Mouse (Mus musculus): Measurements from ENCODE around the gene Il1r2.

DNA sequence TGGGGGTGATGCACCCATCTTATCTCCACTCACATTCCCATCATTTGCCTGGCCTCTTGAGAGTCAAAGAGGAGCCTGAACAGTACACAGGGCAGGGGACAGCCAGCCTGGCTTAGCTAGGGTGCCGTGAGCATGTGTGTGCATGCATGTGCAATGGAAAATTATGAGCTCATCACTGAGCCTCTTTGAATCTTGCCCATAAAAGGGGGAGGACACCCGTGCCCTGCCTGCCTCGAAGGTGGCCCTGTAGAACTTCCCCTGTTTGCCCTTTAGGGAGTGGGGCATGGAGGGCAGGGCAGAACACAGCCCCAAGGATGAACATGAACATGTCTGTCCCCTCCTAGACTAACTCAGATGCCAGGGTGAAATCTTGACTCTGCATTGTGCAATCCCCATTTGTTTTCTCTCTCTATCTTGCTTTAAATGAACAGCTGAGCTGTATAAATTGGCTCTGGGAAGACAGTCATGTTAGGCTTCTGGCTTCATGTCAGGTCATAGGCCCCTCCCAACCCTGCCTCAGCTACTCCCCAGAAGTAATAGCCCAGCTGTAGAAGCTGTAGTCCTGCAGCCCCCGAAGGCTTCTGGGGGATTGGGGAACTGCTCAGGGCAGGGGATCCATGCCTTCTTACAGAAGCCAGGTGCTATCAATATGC lies 14.6 kb upstream of the Il1r2 start:
- no peak for TF ChIP-seq CTCF (IDR thresholded peaks at IDR 0.05; ENCODE audit: insufficient read depth, low read depth, low read length)
- TF ChIP-seq POLR2A (IDR thresholded peaks at IDR 0.05; ENCODE audit: insufficient read depth, low read depth, low read length) = no peak
